Comparison of ENCODE assay signal across 19 mouse cellular contexts in genomic region chr7:117875241-117875640, GRCm38 (mm10).
A peak's percentile ranks its signal among the peaks of the same experiment; 100 is the strongest.
DNase-seq lines count a peak whose midpoint lies in the region; ATAC-seq and TF ChIP-seq lines count a peak whose summit lies in the region.
"Had no signal": no experiment of that assay in that cellular context is flagged by ENCODE, and none has a peak within 500 bp of the region (broad histone marks: within the 10 kb centered on the region; RNA-seq: fewer than 3 reads in every experiment).

No protein-coding gene starts in this region.

- WGBS in hindbrain, postnatal 0 days, result 31% methylated on average over 2 of the region's 2 CpGs
- WGBS in hindbrain, embryonic 10.5 days, result 95% methylated on average over 2 of the region's 2 CpGs
- WGBS in midbrain, embryonic 11.5 days, result 94% methylated on average over 2 of the region's 2 CpGs
- 66% methylated on average over 2 of the region's 2 CpGs for WGBS in midbrain, embryonic 15.5 days

- no peak overlapping the region for H3K4me2 ChIP-seq in hindbrain, postnatal 0 days (ENCODE audit: low read depth, low read length)
- no peak overlapping the region for H3K4me2 ChIP-seq in midbrain, embryonic 11.5 days
- H3K4me2 ChIP-seq in midbrain, embryonic 15.5 days, result no peak overlapping the region
- H3K4me2 ChIP-seq: embryonic facial prominence, embryonic 13.5 days; forebrain, embryonic 12.5 days; hindbrain, embryonic 13.5 days; intestine, embryonic 15.5 days had no signal

- H3K36me3 ChIP-seq in hindbrain, postnatal 0 days (ENCODE audit: insufficient read depth, low read length), result no peaks in the 10 kb centered on the region
- H3K36me3 ChIP-seq in hindbrain, embryonic 10.5 days, result no peaks in the 10 kb centered on the region
- no peaks in the 10 kb centered on the region for H3K36me3 ChIP-seq in midbrain, embryonic 11.5 days (ENCODE audit: control insufficient read depth, insufficient read depth, low read length)
- H3K36me3 ChIP-seq in midbrain, embryonic 15.5 days (replicated peaks), result no peaks in the 10 kb centered on the region
- H3K36me3 ChIP-seq: embryonic facial prominence, embryonic 13.5 days; forebrain, embryonic 12.5 days; heart, embryonic 10.5 days; hindbrain, embryonic 13.5 days; intestine, embryonic 15.5 days had no signal

- ATAC-seq in hindbrain, postnatal 0 days, result no peak
- ATAC-seq in midbrain, embryonic 11.5 days (ENCODE audit: low FRiP score), result no peak
- ATAC-seq in midbrain, embryonic 15.5 days (replicated peaks), result no peak
- ATAC-seq: intestine, embryonic 15.5 days had no signal

- H3K4me3 ChIP-seq in hindbrain, postnatal 0 days (ENCODE audit: low read length), result no peak overlapping the region
- no peak overlapping the region for H3K4me3 ChIP-seq in hindbrain, embryonic 10.5 days
- no peak overlapping the region for H3K4me3 ChIP-seq in midbrain, embryonic 11.5 days (ENCODE audit: low read depth, low read length)
- H3K4me3 ChIP-seq in midbrain, embryonic 15.5 days, result no peak overlapping the region
- H3K4me3 ChIP-seq: embryonic facial prominence, embryonic 13.5 days; forebrain, embryonic 12.5 days; gastrocnemius, adult 2 months; heart, embryonic 10.5 days; hindbrain, embryonic 13.5 days; intestine, embryonic 15.5 days had no signal

- H3K27me3 ChIP-seq in hindbrain, postnatal 0 days (ENCODE audit: insufficient read depth, low read length), result no peaks in the 10 kb centered on the region
- H3K27me3 ChIP-seq in hindbrain, embryonic 10.5 days (ENCODE audit: insufficient read depth, poor library complexity, severe bottlenecking), result no peaks in the 10 kb centered on the region
- no peaks in the 10 kb centered on the region for H3K27me3 ChIP-seq in midbrain, embryonic 11.5 days (ENCODE audit: control insufficient read depth, insufficient read depth, low read length)
- no peaks in the 10 kb centered on the region for H3K27me3 ChIP-seq in midbrain, embryonic 15.5 days (replicated peaks)
- H3K27me3 ChIP-seq: embryonic facial prominence, embryonic 13.5 days; forebrain, embryonic 12.5 days; hindbrain, embryonic 13.5 days; intestine, embryonic 15.5 days had no signal

- no peaks in the 10 kb centered on the region for H3K9me3 ChIP-seq in hindbrain, postnatal 0 days (ENCODE audit: low read length)
- no peaks in the 10 kb centered on the region for H3K9me3 ChIP-seq in hindbrain, embryonic 10.5 days
- no peaks in the 10 kb centered on the region for H3K9me3 ChIP-seq in midbrain, embryonic 11.5 days (ENCODE audit: control insufficient read depth, low read length)
- no peaks in the 10 kb centered on the region for H3K9me3 ChIP-seq in midbrain, embryonic 15.5 days
- H3K9me3 ChIP-seq: embryonic facial prominence, embryonic 13.5 days; forebrain, embryonic 12.5 days; heart, embryonic 10.5 days; hindbrain, embryonic 13.5 days; intestine, embryonic 15.5 days had no signal

- peak; percentile 83 to 88 for DNase-seq in cerebellum, postnatal 10 days
- no peak for DNase-seq in cerebellum, adult 11 months
- DNase-seq in hindbrain, postnatal 0 days (ENCODE audit: low spot score), result peak; percentile 59
- DNase-seq in hindbrain, embryonic 10.5 days (ENCODE audit: low spot score), result no peak
- DNase-seq in midbrain, embryonic 11.5 days (ENCODE audit: low spot score, missing footprints), result peak; percentile 8
- peak; percentile 63 for DNase-seq in brain, embryonic 14.5 days (ENCODE audit: low read depth)
- DNase-seq: adrenal gland, adult 8-10 months; adrenal gland, postnatal 36 days; gastrocnemius, adult 2 months; heart, adult 18-20 months; heart, postnatal 10 days; heart, postnatal 4 days; kidney, adult 18-20 months had no signal

- no peak overlapping the region for H3K27ac ChIP-seq in hindbrain, postnatal 0 days
- H3K27ac ChIP-seq in hindbrain, embryonic 10.5 days, result no peak overlapping the region
- no peak overlapping the region for H3K27ac ChIP-seq in midbrain, embryonic 11.5 days (ENCODE audit: low read depth, low read length)
- no peak overlapping the region for H3K27ac ChIP-seq in midbrain, embryonic 15.5 days
- H3K27ac ChIP-seq: embryonic facial prominence, embryonic 13.5 days; forebrain, embryonic 12.5 days; gastrocnemius, adult 2 months; heart, embryonic 10.5 days; hindbrain, embryonic 13.5 days; intestine, embryonic 15.5 days had no signal

- H3K9ac ChIP-seq in hindbrain, postnatal 0 days (replicated peaks; ENCODE audit: low read length), result no peak overlapping the region
- H3K9ac ChIP-seq in midbrain, embryonic 11.5 days (ENCODE audit: low read length), result no peak overlapping the region
- H3K9ac ChIP-seq in midbrain, embryonic 15.5 days, result no peak overlapping the region
- H3K9ac ChIP-seq: embryonic facial prominence, embryonic 13.5 days; forebrain, embryonic 12.5 days; hindbrain, embryonic 13.5 days; intestine, embryonic 15.5 days had no signal

- no peak for TF ChIP-seq CTCF in hindbrain, postnatal 0 days (IDR thresholded peaks at IDR 0.05; ENCODE audit: low read depth)
- TF ChIP-seq CTCF in brain, embryonic 14.5 days (IDR thresholded peaks at IDR 0.05; ENCODE audit: borderline replicate concordance, extremely low read depth, insufficient read depth, insufficient read length), result no peak

- TF ChIP-seq POLR2A in brain, embryonic 14.5 days (IDR thresholded peaks at IDR 0.05; ENCODE audit: borderline replicate concordance, extremely low read depth, insufficient read depth, insufficient read length, poor library complexity, severe bottlenecking), result no peak

- H3K4me1 ChIP-seq in hindbrain, postnatal 0 days (ENCODE audit: insufficient read depth, low read length), result no peaks in the 10 kb centered on the region
- H3K4me1 ChIP-seq in hindbrain, embryonic 10.5 days (replicated peaks), result no peaks in the 10 kb centered on the region
- H3K4me1 ChIP-seq in midbrain, embryonic 11.5 days (ENCODE audit: control insufficient read depth, insufficient read depth, low read length), result no peaks in the 10 kb centered on the region
- 0 out of 2 replicates have a peak, but pooled peaks cover 3% of the 10 kb centered on the region for H3K4me1 ChIP-seq in midbrain, embryonic 15.5 days
- H3K4me1 ChIP-seq: embryonic facial prominence, embryonic 13.5 days; heart, embryonic 10.5 days; hindbrain, embryonic 13.5 days; intestine, embryonic 15.5 days had no signal

Comparison
In these comparisons a context has a peak if more than half of its experiments do, and no peak if none do; other contexts are left out.
1. DNase-seq: peak in cerebellum, postnatal 10 days (2 of 2), hindbrain, postnatal 0 days (single experiment), midbrain, embryonic 11.5 days (single experiment) and brain, embryonic 14.5 days (single experiment); none in cerebellum, adult 11 months (single experiment) and hindbrain, embryonic 10.5 days (single experiment).